In genomic region chr13:113769829-113770228, GRCm38 (mm10) we compare ENCODE assay signal across 14 mouse cellular contexts.
"Had no signal": no experiment of that assay in that cellular context is flagged by ENCODE, and none has a peak within 500 bp of the region (broad histone marks: within the 10 kb centered on the region; RNA-seq: fewer than 3 reads in every experiment).

No protein-coding gene starts in this region.

- DNase-seq: lung, adult 18-20 months; lung, embryonic 14.5 days; lung, postnatal 10 days; lung, postnatal 4 days; right cerebral cortex, postnatal 14 days; spleen, adult 18-20 months; thymus, adult 18-20 months; thymus, postnatal 14 days; thymus, postnatal 36 days had no signal

- H3K4me2 ChIP-seq: lung, embryonic 14.5 days; midbrain, embryonic 11.5 days; midbrain, embryonic 13.5 days; midbrain, embryonic 15.5 days; neural tube, embryonic 12.5 days had no signal

- H3K9me3 ChIP-seq: midbrain, embryonic 13.5 days; midbrain, embryonic 15.5 days; neural tube, embryonic 12.5 days had no signal

- H3K4me1 ChIP-seq: megakaryocyte, embryonic 14.5 days; neural tube, embryonic 12.5 days had no signal

- H3K4me3 ChIP-seq: megakaryocyte, embryonic 14.5 days; midbrain, embryonic 13.5 days; midbrain, embryonic 15.5 days; neural tube, embryonic 12.5 days had no signal

- H3K36me3 ChIP-seq: midbrain, embryonic 13.5 days; midbrain, embryonic 15.5 days; neural tube, embryonic 12.5 days had no signal

- H3K27me3 ChIP-seq: midbrain, embryonic 13.5 days; midbrain, embryonic 15.5 days; neural tube, embryonic 12.5 days had no signal

- H3K9ac ChIP-seq: lung, embryonic 14.5 days; midbrain, embryonic 13.5 days; midbrain, embryonic 15.5 days; neural tube, embryonic 12.5 days had no signal

- H3K27ac ChIP-seq: midbrain, embryonic 13.5 days; midbrain, embryonic 15.5 days; neural tube, embryonic 12.5 days had no signal

- ATAC-seq: midbrain, embryonic 13.5 days; midbrain, embryonic 15.5 days had no signal
